Mouse (Mus musculus): ENCODE measurements at regions not wholly inside any gene's neighbourhood (a gene's known extent, or its start where the extent isn't known, plus 50 kb on each side); places are given as distances from the start of the nearest gene placed in this dataset.

- H3K4me2 ChIP-seq (replicated peaks; ENCODE audit: low read depth, low read length, severe bottlenecking): no peak overlapping the region
- no peak for DNase-seq (ENCODE audit: low spot score)
- TF ChIP-seq POLR2A (IDR thresholded peaks at IDR 0.05; ENCODE audit: borderline replicate concordance, extremely low read depth, insufficient read depth, insufficient read length): no peak
- WGBS: 83% methylated on average over 2 of the region's 2 CpGs
- H3K27ac ChIP-seq (replicated peaks; ENCODE audit: low read depth, low read length): no peak overlapping the region
- no peaks in the 10 kb centered on the region for H3K4me1 ChIP-seq (ENCODE audit: control insufficient read depth, insufficient read depth, low read length)
- H3K9me3 ChIP-seq (ENCODE audit: control insufficient read depth, low read length): no peaks in the 10 kb centered on the region
- H3K27me3 ChIP-seq (ENCODE audit: control insufficient read depth, insufficient read depth, low read length): no peaks in the 10 kb centered on the region
- no peaks in the 10 kb centered on the region for H3K36me3 ChIP-seq (ENCODE audit: control insufficient read depth, insufficient read depth, low read length)
- no peak for ATAC-seq (ENCODE audit: low FRiP score, low read depth)
- H3K4me3 ChIP-seq (replicated peaks; ENCODE audit: low read length): no peak overlapping the region
- H3K9ac ChIP-seq (ENCODE audit: low read depth, low read length, severe bottlenecking): no peak overlapping the region
Measured at GRCm38 (mm10) chr16:25523621-25524020, 159.9 kb upstream of the Trp63 start.

- no peak for TF ChIP-seq POLR2A (IDR thresholded peaks at IDR 0.05; ENCODE audit: borderline replicate concordance, extremely low read depth, insufficient read depth, insufficient read length)
Measured at GRCm38 (mm10) chr16:25527850-25528249, 155.7 kb upstream of the Trp63 start.

GRCm38 (mm10) chr16:25528313-25528712 lies 155.2 kb upstream of the Trp63 start:
- DNase-seq (ENCODE audit: low spot score) (no peak), ATAC-seq (ENCODE audit: low FRiP score, low read depth) (no peak)
- no peaks in the 10 kb centered on the region for H3K4me1 ChIP-seq (ENCODE audit: control insufficient read depth, insufficient read depth, low read length)
- WGBS: 81% methylated on average over 2 of the region's 2 CpGs
- no peak overlapping the region for H3K27ac ChIP-seq (replicated peaks; ENCODE audit: low read depth, low read length)
- no peak overlapping the region for H3K9ac ChIP-seq (ENCODE audit: low read depth, low read length, severe bottlenecking)
- no peak for TF ChIP-seq POLR2A (IDR thresholded peaks at IDR 0.05; ENCODE audit: borderline replicate concordance, extremely low read depth, insufficient read depth, insufficient read length)
- H3K4me3 ChIP-seq (replicated peaks; ENCODE audit: low read length): no peak overlapping the region
- H3K9me3 ChIP-seq (ENCODE audit: control insufficient read depth, low read length): no peaks in the 10 kb centered on the region
- H3K4me2 ChIP-seq (replicated peaks; ENCODE audit: low read depth, low read length, severe bottlenecking): no peak overlapping the region
- no peaks in the 10 kb centered on the region for H3K36me3 ChIP-seq (ENCODE audit: control insufficient read depth, insufficient read depth, low read length)
- no peaks in the 10 kb centered on the region for H3K27me3 ChIP-seq (ENCODE audit: control insufficient read depth, insufficient read depth, low read length)

More at GRCm38 (mm10) chr16:25527850-25528249, 155.7 kb upstream of the Trp63 start:
- no peak overlapping the region for H3K27ac ChIP-seq (replicated peaks; ENCODE audit: low read depth, low read length)
- H3K4me2 ChIP-seq (replicated peaks; ENCODE audit: low read depth, low read length, severe bottlenecking): no peak overlapping the region
- no peaks in the 10 kb centered on the region for H3K9me3 ChIP-seq (ENCODE audit: control insufficient read depth, low read length)
- no peaks in the 10 kb centered on the region for H3K36me3 ChIP-seq (ENCODE audit: control insufficient read depth, insufficient read depth, low read length)
- H3K27me3 ChIP-seq (ENCODE audit: control insufficient read depth, insufficient read depth, low read length): no peaks in the 10 kb centered on the region
- no peaks in the 10 kb centered on the region for H3K4me1 ChIP-seq (ENCODE audit: control insufficient read depth, insufficient read depth, low read length)
- no peak overlapping the region for H3K4me3 ChIP-seq (replicated peaks; ENCODE audit: low read length)
- H3K9ac ChIP-seq (ENCODE audit: low read depth, low read length, severe bottlenecking): no peak overlapping the region
- ATAC-seq (ENCODE audit: low FRiP score, low read depth): no peak
- no peak for DNase-seq (ENCODE audit: low spot score)

- DNase-seq (ENCODE audit: low spot score) (no peak), ATAC-seq (ENCODE audit: low FRiP score, low read depth) (no peak)
- Histone ChIP-seq H3K27ac (replicated peaks; ENCODE audit: low read depth, low read length) (no peak overlapping the region), H3K4me3 (replicated peaks; ENCODE audit: low read length) (no peak overlapping the region), H3K9me3 (ENCODE audit: control insufficient read depth, low read length) (no peaks in the 10 kb centered on the region), H3K4me2 (replicated peaks; ENCODE audit: low read depth, low read length, severe bottlenecking) (no peak overlapping the region), H3K36me3 (ENCODE audit: control insufficient read depth, insufficient read depth, low read length) (no peaks in the 10 kb centered on the region), H3K27me3 (ENCODE audit: control insufficient read depth, insufficient read depth, low read length) (no peaks in the 10 kb centered on the region), H3K4me1 (ENCODE audit: control insufficient read depth, insufficient read depth, low read length) (no peaks in the 10 kb centered on the region), H3K9ac (ENCODE audit: low read depth, low read length, severe bottlenecking) (no peak overlapping the region)
- WGBS: 100% methylated on average over 1 of the region's 1 CpGs
- no peak for TF ChIP-seq POLR2A (IDR thresholded peaks at IDR 0.05; ENCODE audit: borderline replicate concordance, extremely low read depth, insufficient read depth, insufficient read length)
Measured at GRCm38 (mm10) chr16:25529681-25530080, 153.9 kb upstream of the Trp63 start.

- Histone ChIP-seq H3K4me1 (ENCODE audit: control insufficient read depth, insufficient read depth, low read length) (no peaks in the 10 kb centered on the region), H3K27me3 (ENCODE audit: control insufficient read depth, insufficient read depth, low read length) (no peaks in the 10 kb centered on the region), H3K9ac (ENCODE audit: low read depth, low read length, severe bottlenecking) (no peak overlapping the region), H3K4me3 (replicated peaks; ENCODE audit: low read length) (no peak overlapping the region), H3K27ac (replicated peaks; ENCODE audit: low read depth, low read length) (no peak overlapping the region), H3K4me2 (replicated peaks; ENCODE audit: low read depth, low read length, severe bottlenecking) (no peak overlapping the region), H3K9me3 (ENCODE audit: control insufficient read depth, low read length) (no peaks in the 10 kb centered on the region), H3K36me3 (ENCODE audit: control insufficient read depth, insufficient read depth, low read length) (no peaks in the 10 kb centered on the region)
- ATAC-seq (ENCODE audit: low FRiP score, low read depth) (no peak), DNase-seq (ENCODE audit: low spot score) (no peak)
- no peak for TF ChIP-seq POLR2A (IDR thresholded peaks at IDR 0.05; ENCODE audit: borderline replicate concordance, extremely low read depth, insufficient read depth, insufficient read length)
- whole genome bisulfite sequencing: 69% methylated on average over 4 of the region's 4 CpGs
Measured at GRCm38 (mm10) chr16:25531761-25532336, 151.7 kb upstream of the Trp63 start.
